Mouse (Mus musculus) adipocyte (in vitro differentiated cells): ENCODE results near the gene Trmt5.

Experiments used
- DNase-seq: peaks from one replicate; pipeline ENCODE4 v3.0.0-alpha.2; 2016; ENCODE audit warnings: low spot score

Trmt5 gene

GRCm38 (mm10) chr12:73286287-73287092 is at the start of gene Trmt5, which contains the start of gene Slc38a6:
Gene Trmt5 (minus strand): TSS chr12:73286710.
Gene Slc38a6 (plus strand): TSS chr12:73286779.
- peak; percentile 93 for DNase-seq

- no peak for DNase-seq
Measured at GRCm38 (mm10) chr12:73334051-73334551, 47.6 kb upstream of the Trmt5 start.

- DNase-seq = no peak
Measured at GRCm38 (mm10) chr12:73332701-73333100, 46.2 kb upstream of the Trmt5 start.

GRCm38 (mm10) chr12:73330236-73330635 is 43.7 kb upstream of the Trmt5 start:
- no peak for DNase-seq

GRCm38 (mm10) chr12:73328448-73329167 is 42.1 kb upstream of the Trmt5 start:
- no peak for DNase-seq

- DNase-seq = no peak
Measured at GRCm38 (mm10) chr12:73327381-73327780, 40.9 kb upstream of the Trmt5 start.

- DNase-seq = peak; percentile 57
Measured at GRCm38 (mm10) chr12:73325617-73326016, 39.1 kb upstream of the Trmt5 start.

- peak; percentile 14 for DNase-seq
Measured at GRCm38 (mm10) chr12:73325181-73325580, 38.7 kb upstream of the Trmt5 start.

- DNase-seq = peak; percentile 78
Measured at GRCm38 (mm10) chr12:73324742-73325141, 38.2 kb upstream of the Trmt5 start.

GRCm38 (mm10) chr12:73324180-73324586 is 37.7 kb upstream of the Trmt5 start:
- no peak for DNase-seq

GRCm38 (mm10) chr12:73317706-73318686 is 31.5 kb upstream of the Trmt5 start:
- DNase-seq = peak; percentile 36

GRCm38 (mm10) chr12:73308711-73309110 is 22.2 kb upstream of the Trmt5 start:
- no peak for DNase-seq

GRCm38 (mm10) chr12:73307750-73308149 is 21.2 kb upstream of the Trmt5 start:
- DNase-seq = no peak

GRCm38 (mm10) chr12:73304636-73305035 is 18.1 kb upstream of the Trmt5 start:
- peak; percentile 93 for DNase-seq

- DNase-seq = no peak
Measured at GRCm38 (mm10) chr12:73300531-73300930, 14.0 kb upstream of the Trmt5 start.

GRCm38 (mm10) chr12:73298621-73299020 is 12.1 kb upstream of the Trmt5 start:
- no peak for DNase-seq

- DNase-seq = peak; percentile 24
Measured at GRCm38 (mm10) chr12:73295505-73296140, 9.1 kb upstream of the Trmt5 start.

GRCm38 (mm10) chr12:73294884-73295283 is 8.4 kb upstream of the Trmt5 start:
- no peak for DNase-seq

- DNase-seq = no peak
Measured at GRCm38 (mm10) chr12:73288626-73289025, 2.1 kb upstream of the Trmt5 start.

GRCm38 (mm10) chr12:73287609-73288008 is 1.1 kb upstream of the Trmt5 start:
- DNase-seq = peak; percentile 20

- DNase-seq = peak; percentile 86
Measured at GRCm38 (mm10) chr12:73274921-73275320, 11.6 kb downstream of the Trmt5 start.
